8 mouse cellular contexts compared by ENCODE assay signal in the genomic region with DNA sequence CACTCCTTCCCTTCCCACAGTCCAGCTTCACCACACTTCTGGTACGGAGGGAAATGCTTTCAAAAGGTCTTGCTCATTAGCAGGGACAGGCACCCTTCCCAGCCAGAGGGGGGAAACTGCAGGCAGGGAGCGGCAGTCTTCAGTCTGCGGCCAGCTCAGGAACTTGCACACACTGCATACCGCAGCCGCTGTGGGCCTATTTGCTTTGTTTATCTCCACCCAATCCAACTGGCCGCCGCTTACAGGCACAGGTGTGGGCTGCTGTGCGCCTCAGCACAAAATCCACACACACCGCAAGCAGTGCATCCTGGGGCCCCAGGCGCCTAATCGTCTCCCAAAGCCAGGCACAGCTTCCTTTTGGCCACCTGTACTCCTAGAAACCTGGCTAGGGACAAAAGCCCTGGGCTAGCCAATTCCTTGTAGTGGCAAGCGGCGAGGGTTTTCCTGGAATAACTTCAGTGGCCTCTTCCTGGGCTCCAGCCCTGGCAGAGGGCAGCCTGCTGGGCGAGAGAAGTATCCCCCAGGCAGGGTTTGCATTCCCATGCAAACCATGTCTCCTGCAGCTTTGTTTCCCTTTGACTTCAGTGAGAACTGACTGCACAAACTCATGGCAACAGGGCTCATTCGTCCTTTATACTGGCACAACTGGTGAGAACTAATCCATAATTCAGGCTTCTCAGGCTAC. TPM values are rescaled to one million over a fixed set of nuclear protein-coding genes. Genes with fewer than 3 reads are reported as not detected.
DNase-seq lines count a peak whose midpoint lies in the region; ATAC-seq lines count a peak whose summit lies in the region.

No protein-coding gene starts in this region.

- no peak overlapping the region for H3K9ac ChIP-seq in heart, embryonic 16.5 days (ENCODE audit: low read length)
- H3K9ac ChIP-seq in hindbrain, embryonic 15.5 days = no peak overlapping the region
- peak overlapping the region; percentile 17; the same call in 1 of the 2 replicates for H3K9ac ChIP-seq in lung, embryonic 16.5 days (ENCODE audit: low read length)
- peak overlapping the region; percentile 68 for H3K9ac ChIP-seq in stomach, embryonic 16.5 days (ENCODE audit: low read length)

- no peaks in the 10 kb centered on the region for H3K4me1 ChIP-seq in heart, embryonic 16.5 days (ENCODE audit: control insufficient read depth, insufficient read depth, low read length)
- peaks cover 7% of the 10 kb centered on the region; the same call in 1 of the 2 replicates for H3K4me1 ChIP-seq in hindbrain, embryonic 15.5 days (replicated peaks)
- no peaks in the 10 kb centered on the region for H3K4me1 ChIP-seq in lung, embryonic 16.5 days (replicated peaks; ENCODE audit: control insufficient read depth, insufficient read depth, low read length)
- H3K4me1 ChIP-seq in stomach, embryonic 16.5 days (ENCODE audit: control insufficient read depth, insufficient read depth, low read length) = peaks cover 11% of the 10 kb centered on the region; the same call in 1 of the 2 replicates

- H3K36me3 ChIP-seq in heart, embryonic 16.5 days (ENCODE audit: control insufficient read depth, insufficient read depth) = no peaks in the 10 kb centered on the region
- no peaks in the 10 kb centered on the region for H3K36me3 ChIP-seq in hindbrain, embryonic 15.5 days
- H3K36me3 ChIP-seq in lung, embryonic 16.5 days (ENCODE audit: control insufficient read depth, insufficient read depth, low read length) = no peaks in the 10 kb centered on the region
- H3K36me3 ChIP-seq in stomach, embryonic 16.5 days (ENCODE audit: control insufficient read depth, insufficient read depth, low read length) = no peaks in the 10 kb centered on the region

- H3K9me3 ChIP-seq in heart, embryonic 16.5 days (replicated peaks; ENCODE audit: control insufficient read depth, low read length) = no peaks in the 10 kb centered on the region
- H3K9me3 ChIP-seq in hindbrain, embryonic 15.5 days = no peaks in the 10 kb centered on the region
- H3K9me3 ChIP-seq in lung, embryonic 16.5 days (ENCODE audit: control insufficient read depth, low read length) = no peaks in the 10 kb centered on the region
- H3K9me3 ChIP-seq in stomach, embryonic 16.5 days (replicated peaks; ENCODE audit: control insufficient read depth, low read length) = no peaks in the 10 kb centered on the region

- H3K27ac ChIP-seq in heart, embryonic 16.5 days (ENCODE audit: low read length) = no peak overlapping the region
- peak overlapping the region; percentile 61 for H3K27ac ChIP-seq in hindbrain, embryonic 15.5 days (replicated peaks)
- H3K27ac ChIP-seq in lung, embryonic 16.5 days (ENCODE audit: low read length) = 0 out of 2 replicates have a peak overlapping the region, but pooled peaks have one; percentile 1
- peak overlapping the region; percentile 89 for H3K27ac ChIP-seq in stomach, embryonic 16.5 days (ENCODE audit: low read length)

- no peak for ATAC-seq in heart, embryonic 16.5 days (replicated peaks; ENCODE audit: extremely low read depth, insufficient read depth, low FRiP score)
- ATAC-seq in hindbrain, embryonic 15.5 days (ENCODE audit: low FRiP score, low read depth) = peak; percentile 65
- ATAC-seq in lung, embryonic 16.5 days (ENCODE audit: low read depth) = peak; percentile 86
- ATAC-seq in stomach, embryonic 16.5 days (ENCODE audit: insufficient read depth, low FRiP score) = peak; percentile 92

- no peaks in the 10 kb centered on the region for H3K27me3 ChIP-seq in heart, embryonic 16.5 days (ENCODE audit: control insufficient read depth, insufficient read depth, low read length)
- no peaks in the 10 kb centered on the region for H3K27me3 ChIP-seq in hindbrain, embryonic 15.5 days
- H3K27me3 ChIP-seq in lung, embryonic 16.5 days (ENCODE audit: control insufficient read depth, insufficient read depth, low read depth, low read length) = no peaks in the 10 kb centered on the region; the same call in 1 of the 2 replicates
- no peaks in the 10 kb centered on the region for H3K27me3 ChIP-seq in stomach, embryonic 16.5 days (ENCODE audit: control insufficient read depth, insufficient read depth, low read length)

- no peak for DNase-seq in heart, postnatal 14 days
- no peak for DNase-seq in kidney, postnatal 14 days
- DNase-seq in retina, embryonic 14.5 days (ENCODE audit: low spot score) = no peak
- DNase-seq in cerebellum, adult 11 months = no peak

- WGBS in heart, embryonic 16.5 days = 16% methylated on average over 15 of the region's 15 CpGs
- 14% methylated on average over 15 of the region's 15 CpGs for whole genome bisulfite sequencing in hindbrain, embryonic 15.5 days
- WGBS in lung, embryonic 16.5 days = 16% methylated on average over 15 of the region's 15 CpGs
- 9% methylated on average over 15 of the region's 15 CpGs for WGBS in stomach, embryonic 16.5 days

- H3K4me2 ChIP-seq in heart, embryonic 16.5 days (ENCODE audit: low read depth, low read length) = no peak overlapping the region; the same call in 1 of the 2 replicates
- peak overlapping the region; percentile 38 for H3K4me2 ChIP-seq in hindbrain, embryonic 15.5 days
- H3K4me2 ChIP-seq in lung, embryonic 16.5 days (ENCODE audit: low read depth, low read length) = peak overlapping the region; percentile 38
- H3K4me2 ChIP-seq in stomach, embryonic 16.5 days (ENCODE audit: low read depth, low read length) = peak overlapping the region; percentile 29

- intact Hi-C loops in heart, postnatal 14 days (cut with DNase I) = loop anchor here (5.0 kb wide), 1 partner anchor 47 kb away; no protein-coding TSS in a partner anchor

- H3K4me3 ChIP-seq in heart, embryonic 16.5 days (ENCODE audit: low read length) = peak overlapping the region; percentile 2; the same call in 1 of the 2 replicates
- peak overlapping the region; percentile 7; the same call in 1 of the 2 replicates for H3K4me3 ChIP-seq in hindbrain, embryonic 15.5 days
- peak overlapping the region; percentile 36 for H3K4me3 ChIP-seq in lung, embryonic 16.5 days (ENCODE audit: low read length)
- peak overlapping the region; percentile 41 for H3K4me3 ChIP-seq in stomach, embryonic 16.5 days (replicated peaks; ENCODE audit: low read length)

RNA-seq across cellular contexts. Expression of a gene that starts 20.5 kb away (rescaled TPM):
- 1.1 and 1.3 TPM in 2 replicates for polyA plus RNA-seq in heart, embryonic 16.5 days (2015; fragmentation: Nextera tagmentation; extraction: Ambion mirVana)
- under 1 TPM; 0.37 to 0.55 TPM for total RNA-seq in heart, postnatal 14 days (2021)
- 1.8 and 2.0 TPM in 2 replicates for polyA plus RNA-seq in hindbrain, embryonic 15.5 days (2015; fragmentation: Nextera tagmentation; extraction: Ambion mirVana)
- polyA plus RNA-seq in lung, embryonic 16.5 days (2015; fragmentation: Nextera tagmentation; extraction: Ambion mirVana) = 2.6 and 3.0 TPM in 2 replicates
- polyA plus RNA-seq in stomach, embryonic 16.5 days (2015; fragmentation: Nextera tagmentation; extraction: Ambion mirVana) = 11.1 and 12.7 TPM in 2 replicates

RNA-seq across cellular contexts. Expression of a gene that starts 20.9 kb away (rescaled TPM):
- polyA plus RNA-seq in heart, embryonic 16.5 days (2015; fragmentation: Nextera tagmentation; extraction: Ambion mirVana) = 14.7 and 16.0 TPM in 2 replicates
- 10 to 100 TPM in 1 of 2 experiments, 1 to 10 TPM in 1; 9.1 to 10.8 TPM for total RNA-seq in heart, postnatal 14 days (2021)
- polyA plus RNA-seq in hindbrain, embryonic 15.5 days (2015; fragmentation: Nextera tagmentation; extraction: Ambion mirVana) = 37.9 and 40.9 TPM in 2 replicates
- polyA plus RNA-seq in lung, embryonic 16.5 days (2015; fragmentation: Nextera tagmentation; extraction: Ambion mirVana) = 27.9 and 30.1 TPM in 2 replicates
- polyA plus RNA-seq in stomach, embryonic 16.5 days (2015; fragmentation: Nextera tagmentation; extraction: Ambion mirVana) = 34.2 and 38.1 TPM in 2 replicates

Comparison
In these comparisons a context has a peak if more than half of its experiments do, and no peak if none do; other contexts are left out.
1. H3K9ac ChIP-seq: peak in lung, embryonic 16.5 days (single experiment) and stomach, embryonic 16.5 days (single experiment); none in heart, embryonic 16.5 days (single experiment) and hindbrain, embryonic 15.5 days (single experiment).
2. Peak in every context shown above with its lines, with median percentiles within 50 percentile points of each other: H3K4me3 ChIP-seq.